Comparison of ENCODE assay signal across 8 mouse cellular contexts in genomic region chr10:122018594-122019048, GRCm38 (mm10). TPM values are rescaled to one million over a fixed set of nuclear protein-coding genes. Genes with fewer than 3 reads are reported as not detected.
DNase-seq lines count a peak whose midpoint lies in the region; ATAC-seq and TF ChIP-seq lines count a peak whose summit lies in the region.

No protein-coding gene starts in this region.

- peaks cover 42% of the 10 kb centered on the region for H3K4me1 ChIP-seq in heart, embryonic 13.5 days
- peaks cover 22% of the 10 kb centered on the region for H3K4me1 ChIP-seq in midbrain, embryonic 13.5 days (replicated peaks)
- H3K4me1 ChIP-seq in thymus, adult 2 months (replicated peaks; ENCODE audit: control insufficient read depth, insufficient read depth, low read length) = no peaks in the 10 kb centered on the region

- peak overlapping the region; percentile 42 for H3K9ac ChIP-seq in heart, embryonic 13.5 days
- H3K9ac ChIP-seq in midbrain, embryonic 13.5 days (replicated peaks) = no peak overlapping the region

- no peaks in the 10 kb centered on the region for H3K27me3 ChIP-seq in Patski
- H3K27me3 ChIP-seq in heart, embryonic 13.5 days (replicated peaks) = peaks cover 43% of the 10 kb centered on the region
- no peaks in the 10 kb centered on the region for H3K27me3 ChIP-seq in midbrain, embryonic 13.5 days
- no peaks in the 10 kb centered on the region for H3K27me3 ChIP-seq in thymus, adult 2 months (ENCODE audit: control insufficient read depth, insufficient read depth, low read length)

- DNase-seq in Patski (ENCODE audit: low read depth, low spot score) = peak; percentile 53
- peak; percentile 9 for DNase-seq in adrenal gland, postnatal 25 days
- peak; percentile 62 to 72 for DNase-seq in kidney, postnatal 25 days
- DNase-seq in frontal cortex, postnatal 25 days (ENCODE audit: low spot score in 2 of 2) = no peak
- no peak for DNase-seq in right cerebral cortex, adult 18-20 months
- no peak for DNase-seq in thymus, adult 2 months

- no peak overlapping the region for H3K4me3 ChIP-seq in heart, embryonic 13.5 days
- no peak overlapping the region for H3K4me3 ChIP-seq in midbrain, embryonic 13.5 days (replicated peaks)
- H3K4me3 ChIP-seq in thymus, adult 2 months (ENCODE audit: control insufficient read depth, insufficient read depth, low read length) = no peak overlapping the region

- peak overlapping the region; percentile 40 for H3K4me2 ChIP-seq in heart, embryonic 13.5 days
- H3K4me2 ChIP-seq in midbrain, embryonic 13.5 days (replicated peaks) = no peak overlapping the region

- peaks cover 7% of the 10 kb centered on the region for H3K36me3 ChIP-seq in heart, embryonic 13.5 days
- peaks cover 3% of the 10 kb centered on the region for H3K36me3 ChIP-seq in midbrain, embryonic 13.5 days
- no peaks in the 10 kb centered on the region for H3K36me3 ChIP-seq in thymus, adult 2 months (ENCODE audit: control insufficient read depth, insufficient read depth, low read length)

- no peak for TF ChIP-seq POLR2A in thymus, adult 2 months (IDR thresholded peaks at IDR 0.05; ENCODE audit: control insufficient read depth, extremely low read depth, insufficient read depth, low read length, poor library complexity)

- H3K9me3 ChIP-seq in heart, embryonic 13.5 days = 0 out of 2 replicates have a peak, but pooled peaks cover 4% of the 10 kb centered on the region
- no peaks in the 10 kb centered on the region for H3K9me3 ChIP-seq in midbrain, embryonic 13.5 days

- CTCF ChIA-PET in Patski (lab: Charles Lee) = no interaction called here

- peak; percentile 72 for ATAC-seq in Patski
- peak; percentile 62; the same call in 1 of the 2 replicates for ATAC-seq in heart, embryonic 13.5 days (ENCODE audit: extremely low read depth, insufficient number of reproducible peaks, low FRiP score, low TSS enrichment)
- ATAC-seq in midbrain, embryonic 13.5 days = peak; percentile 73

- in situ Hi-C loops in Patski (cut with MboI; ENCODE audit: low pct_unique_long_range_greater_than_20kb) = no loop called here

- POLR2A ChIA-PET in Patski (lab: Charles Lee) = no interaction called here

- peak overlapping the region; percentile 61 for H3K27ac ChIP-seq in heart, embryonic 13.5 days (replicated peaks)
- no peak overlapping the region; the same call in 1 of the 2 replicates for H3K27ac ChIP-seq in midbrain, embryonic 13.5 days
- H3K27ac ChIP-seq in thymus, adult 2 months (ENCODE audit: control insufficient read depth, insufficient read depth, low read length) = no peak overlapping the region

- TF ChIP-seq CTCF in Patski (IDR thresholded peaks at IDR 0.05) = no peak
- TF ChIP-seq CTCF in thymus, adult 2 months (IDR thresholded peaks at IDR 0.05; ENCODE audit: borderline replicate concordance, control insufficient read depth, extremely low read depth, insufficient read depth, low read length, poor library complexity) = no peak

- WGBS in heart, embryonic 13.5 days = 23% methylated on average over 10 of the region's 10 CpGs
- 65% methylated on average over 10 of the region's 10 CpGs for WGBS in midbrain, embryonic 13.5 days
- WGBS in thymus, adult 2 months = 89% methylated on average over 10 of the region's 10 CpGs

RNA-seq across cellular contexts. Expression of gene Srgap1, which starts 28.5 kb away (rescaled TPM):
- 17.4 TPM for polyA plus RNA-seq in Patski (2021)
- 2.1 and 2.3 TPM in 2 replicates for total RNA-seq in adrenal gland, postnatal 25 days (2021)
- polyA plus RNA-seq in heart, embryonic 13.5 days (2015; fragmentation: Nextera tagmentation; extraction: Ambion mirVana) = 8.0 and 8.9 TPM in 2 replicates
- polyA plus RNA-seq in midbrain, embryonic 13.5 days (2015; fragmentation: Nextera tagmentation; extraction: Ambion mirVana) = 40.1 and 40.9 TPM in 2 replicates
- polyA plus RNA-seq in thymus, adult 2 months (2012; rRNA removed) = 1.0 and 1.2 TPM in 2 replicates

Comparison
In these comparisons a context has a peak if more than half of its experiments do, and no peak if none do; other contexts are left out.
1. DNase-seq: peak in Patski (single experiment), adrenal gland, postnatal 25 days (single experiment) and kidney, postnatal 25 days (2 of 2); none in frontal cortex, postnatal 25 days (0 of 2), right cerebral cortex, adult 18-20 months (single experiment) and thymus, adult 2 months (single experiment).
2. Peak in every context shown above with its lines, with median percentiles within 50 percentile points of each other: ATAC-seq.